Mouse (Mus musculus): ENCODE data around the gene Zc3h12d.

- no peak for TF ChIP-seq CTCF (IDR thresholded peaks at IDR 0.05; ENCODE audit: borderline replicate concordance, extremely low read depth, insufficient read depth, insufficient read length)
- TF ChIP-seq POLR2A (IDR thresholded peaks at IDR 0.05; ENCODE audit: borderline replicate concordance, extremely low read depth, insufficient read depth, insufficient read length, poor library complexity, severe bottlenecking): no peak
Observed at GRCm38 (mm10) chr10:7820171-7820570, 12.1 kb upstream of the Zc3h12d start.
